Mouse (Mus musculus) midbrain, embryonic 12.5 days (tissue): Measurements from ENCODE around the gene Cyp4a12a. TPM values are rescaled to one million over a fixed set of nuclear protein-coding genes. Genes with fewer than 3 reads are reported as not detected.
A peak's percentile ranks its signal among the peaks of the same experiment; 100 is the strongest.
"Not testable (repeated sequence)": the region's sequence is repeated elsewhere in the genome, so short reads cannot be mapped to it uniquely, and the experiment has no call there.

Experiments
- ATAC-seq: fragments of 200-750 bp; cut with Nextera tagmentation; 2 replicates; pipeline ENCODE4 v1.8.0; 2017; ENCODE audit warnings: low read depth, moderate TSS enrichment, moderate library complexity; ENCODE audit not compliant: low FRiP score
- H3K27ac ChIP-seq: fragments of 300-500 bp; sonication (generic); replicated peaks from 2 replicates; pipeline ENCODE4 v1.5.1; 2016; ENCODE audit warnings: mild to moderate bottlenecking
- H3K27me3 ChIP-seq: fragments of 300-500 bp; sonication (generic); 2 replicates; pipeline ENCODE4 v1.6.1; 2016; ENCODE audit warnings: mild to moderate bottlenecking
- H3K36me3 ChIP-seq: fragments of 300-500 bp; sonication (generic); 2 replicates; pipeline ENCODE4 v1.6.1; 2016
- H3K4me1 ChIP-seq: fragments of 300-500 bp; sonication (generic); 2 replicates; pipeline ENCODE4 v1.6.1; 2016
- H3K4me2 ChIP-seq: fragments of 300-500 bp; sonication (generic); replicated peaks from 2 replicates; pipeline ENCODE4 v1.6.1; 2016; ENCODE audit warnings: mild to moderate bottlenecking, moderate library complexity
- H3K4me3 ChIP-seq: fragments of 300-500 bp; sonication (generic); 2 replicates; pipeline ENCODE4 v1.5.1; 2016; ENCODE audit warnings: mild to moderate bottlenecking
- H3K9ac ChIP-seq: fragments of 300-500 bp; sonication (generic); replicated peaks from 2 replicates; pipeline ENCODE4 v1.6.1; 2016; ENCODE audit warnings: mild to moderate bottlenecking, moderate library complexity
- H3K9me3 ChIP-seq: fragments of 300-500 bp; sonication (generic); 2 replicates; pipeline ENCODE4 v1.6.1; 2016; ENCODE audit warnings: mild to moderate bottlenecking
- WGBS: fragments of 180-500 bp; shearing (Covaris S2); methylation state at CpG from one replicate; pipeline ENCODE4 v1.1.7; 2016; 5-methylcytosine and 5-hydroxymethylcytosine counted together
- polyA plus RNA-seq: library from polyadenylated mRNA; unstranded; fragments of >200 nt; fragmentation: Nextera tagmentation; extraction: Ambion mirVana; gene quantifications from 2 replicates; pipeline ENCODE4 v1.2.1, GENCODE M21; 2016

Cyp4a12a gene
- polyA plus RNA-seq: not detected in 2 replicates

- ATAC-seq, H3K4me3 ChIP-seq, H3K4me2 ChIP-seq, H3K36me3 ChIP-seq, H3K9ac ChIP-seq, H3K27me3 ChIP-seq, H3K4me1 ChIP-seq, H3K27ac ChIP-seq, H3K9me3 ChIP-seq: not testable (repeated sequence)
Measured at GRCm38 (mm10) chr4:115298746-115299145, at the start of gene Cyp4a12a. Cyp4a12a (plus strand) TSS chr4:115299046.

- 86% methylated on average over 3 of the region's 4 CpGs for WGBS
- H3K4me1 ChIP-seq, H3K4me2 ChIP-seq: not testable (repeated sequence)
Measured at GRCm38 (mm10) chr4:115264687-115265569, 33.9 kb upstream of the Cyp4a12a start.

GRCm38 (mm10) chr4:115278215-115278982, 20.4 kb upstream of the Cyp4a12a start:
- H3K27me3 ChIP-seq, H3K9me3 ChIP-seq, ATAC-seq, H3K9ac ChIP-seq, H3K4me1 ChIP-seq, H3K4me2 ChIP-seq, H3K4me3 ChIP-seq, H3K27ac ChIP-seq, H3K36me3 ChIP-seq: not testable (repeated sequence)
- WGBS: 93% methylated on average over 2 of the region's 3 CpGs

More at GRCm38 (mm10) chr4:115264687-115265569, 33.9 kb upstream of the Cyp4a12a start:
- not testable (repeated sequence) for H3K9ac ChIP-seq, H3K9me3 ChIP-seq, H3K27me3 ChIP-seq, H3K36me3 ChIP-seq, H3K27ac ChIP-seq, H3K4me3 ChIP-seq, ATAC-seq

GRCm38 (mm10) chr4:115280342-115280741, 18.5 kb upstream of the Cyp4a12a start:
- Histone ChIP-seq H3K27me3 (no peaks in the 10 kb centered on the region), H3K4me3 (peak overlapping the region; percentile 43), H3K36me3 (no peaks in the 10 kb centered on the region), H3K9ac (peak overlapping the region; percentile 54; the same call in 1 of the 2 replicates), H3K4me1 (peaks cover 7% of the 10 kb centered on the region), H3K9me3 (no peaks in the 10 kb centered on the region), H3K27ac (no peak overlapping the region), H3K4me2 (peak overlapping the region; percentile 64)
- peak; percentile 14; the same call in 1 of the 2 replicates for ATAC-seq

GRCm38 (mm10) chr4:115280779-115281178, 18.1 kb upstream of the Cyp4a12a start:
- not testable (repeated sequence) for H3K27ac ChIP-seq, H3K4me1 ChIP-seq, H3K27me3 ChIP-seq, H3K9me3 ChIP-seq, H3K36me3 ChIP-seq
- H3K4me2 ChIP-seq: peak overlapping the region; percentile 64
- H3K4me3 ChIP-seq: peak overlapping the region; percentile 43
- peak; percentile 71 for ATAC-seq
- 12% methylated on average over 10 of the region's 10 CpGs for WGBS
- H3K9ac ChIP-seq: peak overlapping the region; percentile 54

- H3K9me3 ChIP-seq, H3K36me3 ChIP-seq, H3K4me1 ChIP-seq, H3K9ac ChIP-seq, H3K27ac ChIP-seq, H3K27me3 ChIP-seq: not testable (repeated sequence)
- peak; percentile 86 for ATAC-seq
- Histone ChIP-seq H3K4me2 (peak overlapping the region; percentile 64), H3K4me3 (peak overlapping the region; percentile 43)
- 17% methylated on average over 20 of the region's 23 CpGs for WGBS
Measured at GRCm38 (mm10) chr4:115281231-115281767, 17.5 kb upstream of the Cyp4a12a start.

- ATAC-seq, H3K4me2 ChIP-seq: not testable (repeated sequence)
Measured at GRCm38 (mm10) chr4:115325722-115326121, 26.9 kb downstream of the Cyp4a12a start.

GRCm38 (mm10) chr4:115365624-115366023, 66.8 kb downstream of the Cyp4a12a start:
- WGBS: 87% methylated on average over 3 of the region's 3 CpGs
- H3K27me3 ChIP-seq: not testable (repeated sequence)

More at GRCm38 (mm10) chr4:115325722-115326121, 26.9 kb downstream of the Cyp4a12a start:
- not testable (repeated sequence) for H3K27me3 ChIP-seq, H3K4me1 ChIP-seq, H3K9me3 ChIP-seq, H3K27ac ChIP-seq, H3K4me3 ChIP-seq, H3K9ac ChIP-seq, H3K36me3 ChIP-seq

GRCm38 (mm10) chr4:115368067-115368466, 69.2 kb downstream of the Cyp4a12a start:
- H3K4me2 ChIP-seq, H3K9ac ChIP-seq, H3K9me3 ChIP-seq, H3K27ac ChIP-seq, H3K4me3 ChIP-seq, H3K4me1 ChIP-seq, H3K36me3 ChIP-seq, ATAC-seq, H3K27me3 ChIP-seq: not testable (repeated sequence)

More at GRCm38 (mm10) chr4:115365624-115366023, 66.8 kb downstream of the Cyp4a12a start:
- H3K4me3 ChIP-seq, H3K27ac ChIP-seq, ATAC-seq, H3K4me2 ChIP-seq, H3K9me3 ChIP-seq, H3K9ac ChIP-seq, H3K36me3 ChIP-seq, H3K4me1 ChIP-seq: not testable (repeated sequence)

Other genes starting within 250 kb of the Cyp4a12a start
- gene Tal1, start 242.6 kb upstream of the Cyp4a12a start, polyA plus RNA-seq: 9.6 and 9.8 TPM in 2 replicates
- 11.8 and 12.9 TPM in 2 replicates for gene Pdzk1ip1, start 210.3 kb upstream of the Cyp4a12a start, polyA plus RNA-seq
- 1.7 and 1.8 TPM in 2 replicates for gene Cyp4x1, start 164.8 kb upstream of the Cyp4a12a start, polyA plus RNA-seq
- gene Cyp4a29, start 57.0 kb upstream of the Cyp4a12a start, polyA plus RNA-seq: not detected in 2 replicates
- gene Cyp4a12b, start 112.6 kb downstream of the Cyp4a12a start, polyA plus RNA-seq: not detected in 2 replicates
- gene Cyp4a30b, start 153.6 kb downstream of the Cyp4a12a start, polyA plus RNA-seq: not detected in 2 replicates
- gene Cyp4a14, start 197.1 kb downstream of the Cyp4a12a start, polyA plus RNA-seq: not detected in 2 replicates
- gene Cyp4a10, start 219.2 kb downstream of the Cyp4a12a start, polyA plus RNA-seq: not detected in 2 replicates